Mouse (Mus musculus) adrenal gland, postnatal 25 days (tissue): ENCODE data around the gene Alpl. TPM values are rescaled to one million over a fixed set of nuclear protein-coding genes. Genes with fewer than 3 reads are reported as not detected.

Experiments used
- DNase-seq: peaks from one replicate; pipeline ENCODE4 v3.0.0; 2021; ENCODE audit warnings: mixed read lengths
- total RNA-seq: library from RNA; stranded (reverse); gene quantifications from 2 replicates; pipeline ENCODE4 v1.2.3, GENCODE M21; 2021

The Alpl gene
- total RNA-seq, 1 experiment from 2014 or later, result 4.6 TPM

GRCm38 (mm10) chr4:137717005-137717404 is 79.2 kb downstream of the Alpl start:
- DNase-seq, result peak; percentile 64

- no peak for DNase-seq
Observed at GRCm38 (mm10) chr4:137714020-137714624, 82.1 kb downstream of the Alpl start.

GRCm38 (mm10) chr4:137712963-137713362 is 83.2 kb downstream of the Alpl start:
- no peak for DNase-seq

GRCm38 (mm10) chr4:137707216-137707990 is 88.8 kb downstream of the Alpl start:
- peak; percentile 98 for DNase-seq

GRCm38 (mm10) chr4:137706510-137706909 is 89.7 kb downstream of the Alpl start:
- DNase-seq, result no peak

GRCm38 (mm10) chr4:137705379-137705778 is 90.8 kb downstream of the Alpl start:
- DNase-seq, result no peak

GRCm38 (mm10) chr4:137704561-137704960 is 91.6 kb downstream of the Alpl start:
- no peak for DNase-seq

- DNase-seq, result no peak
Observed at GRCm38 (mm10) chr4:137703077-137703476, 93.1 kb downstream of the Alpl start.

GRCm38 (mm10) chr4:137700960-137701359 is 95.2 kb downstream of the Alpl start:
- no peak for DNase-seq

- DNase-seq, result peak; percentile 58
Observed at GRCm38 (mm10) chr4:137699264-137700211, 96.6 kb downstream of the Alpl start.

GRCm38 (mm10) chr4:137698076-137698985 is 97.9 kb downstream of the Alpl start:
- peak; percentile 47 for DNase-seq

- DNase-seq, result no peak
Observed at GRCm38 (mm10) chr4:137697156-137697885, 98.9 kb downstream of the Alpl start.

GRCm38 (mm10) chr4:137695900-137696299 is 100.3 kb downstream of the Alpl start:
- no peak for DNase-seq

- DNase-seq, result no peak
Observed at GRCm38 (mm10) chr4:137695300-137695699, 100.9 kb downstream of the Alpl start.

- DNase-seq, result no peak
Observed at GRCm38 (mm10) chr4:137692107-137692902, 103.9 kb downstream of the Alpl start.

Other genes with a start within 250 kb of the Alpl start
- not detected in 2 replicates for gene Ldlrad2, start 221.8 kb downstream of the Alpl start, total RNA-seq
- 130 and 144 TPM in 2 replicates for gene Usp48, start 202.6 kb downstream of the Alpl start, total RNA-seq
- gene Rap1gap, start 131.7 kb downstream of the Alpl start, total RNA-seq, result 97.3 and 130 TPM in 2 replicates
- 264 and 285 TPM in 2 replicates for gene Ece1, start 65.9 kb upstream of the Alpl start, total RNA-seq
- gene Eif4g3, start 196.6 kb upstream of the Alpl start, total RNA-seq, result 153 and 166 TPM in 2 replicates